In the genomic region with DNA sequence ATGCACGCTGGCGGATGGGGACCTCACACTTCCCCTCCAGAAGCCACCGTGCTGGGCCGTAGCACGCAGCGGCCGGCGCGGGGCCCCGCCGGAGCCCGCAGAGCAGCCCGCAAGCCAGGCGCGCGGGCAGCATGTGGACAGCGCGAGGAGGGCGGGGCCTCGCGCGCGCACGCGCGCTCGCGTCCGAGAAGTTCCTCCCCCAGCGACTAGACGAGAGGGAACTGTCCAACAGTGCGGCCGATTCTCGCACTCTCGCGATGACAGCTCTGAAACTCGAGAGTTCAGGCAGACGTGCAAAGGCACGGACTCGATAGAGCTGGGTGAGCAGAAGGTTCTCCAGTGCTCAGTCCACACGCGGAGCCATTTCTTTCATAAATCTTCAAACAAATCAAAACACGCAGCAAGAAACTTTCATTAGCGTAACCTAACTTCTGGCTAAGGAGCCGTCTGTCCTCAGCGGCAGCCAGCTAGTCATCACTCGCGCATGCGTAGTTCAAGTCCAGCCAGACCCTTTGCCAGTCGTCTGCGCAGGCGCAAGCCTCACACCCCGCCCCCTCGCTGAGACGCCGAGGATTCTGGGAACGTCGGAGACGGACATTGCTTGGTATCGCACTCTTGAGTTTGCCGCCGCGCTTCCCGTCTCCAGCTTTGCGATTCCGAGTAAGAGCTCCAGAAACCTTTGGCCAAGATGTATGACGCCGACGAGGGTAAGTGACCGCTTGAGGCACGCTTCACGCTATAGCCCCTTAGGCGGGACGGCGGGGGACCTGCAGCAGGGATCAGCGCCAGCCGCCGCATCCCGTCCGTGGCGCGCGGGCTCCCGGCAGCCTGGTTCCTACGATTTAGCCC, we compare ENCODE assay signal across 8 mouse cellular contexts. TPM values are rescaled to one million over a fixed set of nuclear protein-coding genes. Genes with fewer than 3 reads are reported as not detected.
DNase-seq lines count a peak whose midpoint lies in the region; ATAC-seq and TF ChIP-seq lines count a peak whose summit lies in the region.

A gene (minus strand): TSS at position 161 of the 849 bp plus-strand sequence.
A gene (plus strand): TSS at position 224 of the 849 bp plus-strand sequence.

- intact Hi-C loops in heart, postnatal 25 days (cut with DNase I) = loop anchor here (2.0 kb wide), 1 partner anchor 43 kb away; no protein-coding TSS in a partner anchor

- H3K36me3 ChIP-seq in ES-E14 (ENCODE audit: control insufficient read depth, insufficient read depth, low read length, poor library complexity, severe bottlenecking) = peaks cover 1% of the 10 kb centered on the region; the same call in 1 of the 2 replicates
- H3K36me3 ChIP-seq in forebrain, embryonic 15.5 days = peaks cover 38% of the 10 kb centered on the region

- no peaks in the 10 kb centered on the region for H3K27me3 ChIP-seq in forebrain, embryonic 15.5 days

- H3K9ac ChIP-seq in ES-E14 (ENCODE audit: insufficient read depth, low read depth, low read length, poor library complexity, severe bottlenecking) = peak within 1 kb of the TSS; percentile 99
- H3K9ac ChIP-seq in forebrain, embryonic 15.5 days (replicated peaks) = peak within 1 kb of the TSS; percentile 85

- H3K27ac ChIP-seq in ES-E14 (ENCODE audit: insufficient read depth, low read depth, low read length, poor library complexity, severe bottlenecking) = peak within 1 kb of the TSS; percentile 37; the same call in 1 of the 2 replicates
- H3K27ac ChIP-seq in forebrain, embryonic 15.5 days (replicated peaks) = peak within 1 kb of the TSS; percentile 96

- DNase-seq in ES-E14 (ENCODE audit: low read depth, low spot score) = peak; percentile 97
- DNase-seq in cerebellum, adult 11-12 months = peak; percentile 97
- DNase-seq in heart, postnatal 25 days (ENCODE audit: low spot score) = peak; percentile 95
- peak; percentile 96 to 99 for DNase-seq in layer of hippocampus, adult 18-20 months (ENCODE audit: low spot score in 2 of 2)
- peak; percentile 99 for DNase-seq in lung, adult 2 months
- peak; percentile 95 to 97 for DNase-seq in thymus, adult 18-20 months

- TF ChIP-seq CTCF in lung, adult 2 months (IDR thresholded peaks at IDR 0.05; ENCODE audit: insufficient read depth, low read length) = no peak

- peaks cover 0 to 5% of the 10 kb centered on the region in 2 experiments; a peak in 1 of 4 replicates for H3K4me1 ChIP-seq in ES-E14 (ENCODE audit: control insufficient read depth in 2 of 2, insufficient read depth in 2 of 2, low read length in 2 of 2, poor library complexity in 1 of 2)
- peaks cover 35% of the 10 kb centered on the region for H3K4me1 ChIP-seq in forebrain, embryonic 15.5 days
- H3K4me1 ChIP-seq in lung, adult 2 months (ENCODE audit: control insufficient read depth, insufficient read depth, low read length) = peaks cover 8% of the 10 kb centered on the region

- under 1% methylated on average over 84 of the region's 85 CpGs for WGBS in forebrain, embryonic 15.5 days
- under 1% methylated on average over 85 of the region's 85 CpGs for WGBS in lung, adult 2 months

- in situ Hi-C loops in ES-E14 (cut with MboI; ENCODE audit: low sequenced_read_pairs in 2 of 2, unreplicated experiment in 2 of 2) = no loop called here

- H3K4me2 ChIP-seq in forebrain, embryonic 15.5 days (replicated peaks) = peak within 1 kb of the TSS; percentile 97

- peak within 1 kb of the TSS; percentile 66 to 97 for H3K4me3 ChIP-seq in ES-E14 (ENCODE audit: insufficient read depth in 1 of 2, low read depth in 1 of 2, low read length in 2 of 2, poor library complexity in 1 of 2, severe bottlenecking in 1 of 2)
- peak within 1 kb of the TSS; percentile 73 for H3K4me3 ChIP-seq in forebrain, embryonic 15.5 days
- peak within 1 kb of the TSS; percentile 90 for H3K4me3 ChIP-seq in lung, adult 2 months (replicated peaks; ENCODE audit: extremely low read depth, low read depth, low read length)

- TF ChIP-seq POLR2A in lung, adult 2 months (IDR thresholded peaks at IDR 0.05; ENCODE audit: borderline replicate concordance, extremely low read depth, low read depth, low read length) = peak; percentile 82

- peak; percentile 96 for ATAC-seq in forebrain, embryonic 15.5 days (replicated peaks)
- ATAC-seq in neutrophil, adult 5-6 weeks (ENCODE audit: extremely low read depth, insufficient number of reproducible peaks, low FRiP score, poor library complexity, severe bottlenecking) = peak; percentile 87

- H3K9me3 ChIP-seq in ES-E14 (ENCODE audit: control insufficient read depth, insufficient read depth, low read depth, low read length) = no peaks in the 10 kb centered on the region
- H3K9me3 ChIP-seq in forebrain, embryonic 15.5 days = no peaks in the 10 kb centered on the region

TF ChIP-seq in ES-E14, 5 proteins besides CTCF, POLR2A, EP300 and RAD21:
- TF ChIP-seq HCFC1 (IDR thresholded peaks at IDR 0.05; ENCODE audit: borderline replicate concordance, insufficient read depth, low read length) = peak; percentile 39; the same call in 1 of the 2 replicates
- no peak for TF ChIP-seq MAFK (IDR thresholded peaks at IDR 0.05; ENCODE audit: insufficient read depth, low read depth, low read length)
- no peak for TF ChIP-seq ZNF384 (IDR thresholded peaks at IDR 0.05; ENCODE audit: low read depth, low read length)
- TF ChIP-seq CHD2 (IDR thresholded peaks at IDR 0.05; ENCODE audit: low read depth, low read length) = peak; percentile 100
- TF ChIP-seq ZC3H11A (IDR thresholded peaks at IDR 0.05; ENCODE audit: borderline replicate concordance, low read depth, low read length) = no peak

RNA-seq across cellular contexts. Expression of the first gene that starts in this region (rescaled TPM):
- 19.6 and 30.8 TPM in 2 replicates for total RNA-seq in ES-E14 (2012; rRNA removed)
- polyA plus RNA-seq in forebrain, embryonic 15.5 days (2015; fragmentation: Nextera tagmentation; extraction: Ambion mirVana) = 42.6 and 42.7 TPM in 2 replicates
- total RNA-seq in heart, postnatal 25 days (2021) = 10 to 100 TPM; 19.0 to 21.6 TPM
- total RNA-seq in layer of hippocampus, adult 18-20 months (2021) = 10 to 100 TPM; 24.5 to 24.8 TPM
- 8.0 and 9.6 TPM in 2 replicates for polyA plus RNA-seq in lung, adult 2 months (2012; rRNA removed)
- 5.5 and 5.8 TPM in 2 replicates for total RNA-seq in neutrophil, adult 5-6 weeks (2017)

RNA-seq across cellular contexts. Expression of the second gene that starts in this region (rescaled TPM):
- total RNA-seq in ES-E14 (2012; rRNA removed) = 151 and 184 TPM in 2 replicates
- polyA plus RNA-seq in forebrain, embryonic 15.5 days (2015; fragmentation: Nextera tagmentation; extraction: Ambion mirVana) = 74.3 and 78.5 TPM in 2 replicates
- 10 to 100 TPM; 32.2 to 34.5 TPM for total RNA-seq in heart, postnatal 25 days (2021)
- 10 to 100 TPM; 44.0 to 48.4 TPM for total RNA-seq in layer of hippocampus, adult 18-20 months (2021)
- 18.2 and 18.6 TPM in 2 replicates for polyA plus RNA-seq in lung, adult 2 months (2012; rRNA removed)
- total RNA-seq in neutrophil, adult 5-6 weeks (2017) = 97.9 and 120 TPM in 2 replicates

Comparison
In these comparisons a context has a peak if more than half of its experiments do, and no peak if none do; other contexts are left out.
1. Peak in every context shown above with its lines: DNase-seq, ATAC-seq, H3K4me3 ChIP-seq and H3K27ac ChIP-seq.